Mouse (Mus musculus) neutrophil, adult 5-6 weeks (primary cell): ENCODE data around the gene Gpat3. TPM values are rescaled to one million over a fixed set of nuclear protein-coding genes. Genes with fewer than 3 reads are reported as not detected.
A peak's percentile ranks its signal among the peaks of the same experiment; 100 is the strongest.

ENCODE experiments used
- ATAC-seq: fragments of 151-379, 151-347 bp; 2 replicates; pipeline ENCODE4 v1.8.0; 2017; ENCODE audit warnings: mild to moderate bottlenecking, moderate TSS enrichment; ENCODE audit not compliant: insufficient number of reproducible peaks, poor library complexity, low FRiP score, severe bottlenecking; ENCODE audit errors: extremely low read depth
- total RNA-seq: library from RNA; stranded (forward); fragments of 200-1000 nt; gene quantifications from 2 replicates; pipeline ENCODE4 v1.2.3, GENCODE M21; 2017

The Gpat3 gene
- 25.6 and 27.3 TPM in 2 replicates for total RNA-seq

DNA sequence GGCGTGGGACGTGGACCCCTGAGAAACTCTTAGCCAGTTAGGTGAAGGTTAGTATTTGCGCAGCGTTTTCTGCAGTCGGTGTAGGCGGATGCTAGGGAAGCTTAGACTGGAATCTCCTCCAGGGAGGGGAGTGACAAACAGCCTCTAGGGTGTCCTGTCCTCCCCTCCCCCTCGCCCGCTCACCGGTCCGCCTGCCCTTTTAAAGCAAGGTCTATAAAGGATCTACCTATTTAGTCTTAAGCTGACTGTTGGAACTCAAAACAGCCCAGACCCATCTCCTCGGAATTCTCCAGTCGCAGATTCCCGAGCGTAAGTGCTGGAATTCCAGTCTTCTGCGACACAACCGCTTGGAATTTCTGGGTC is at the start of gene Gpat3:
Gene Gpat3, plus strand, starts transcription at position 229 of the 363 bp plus-strand sequence.
- ATAC-seq: no peak

DNA sequence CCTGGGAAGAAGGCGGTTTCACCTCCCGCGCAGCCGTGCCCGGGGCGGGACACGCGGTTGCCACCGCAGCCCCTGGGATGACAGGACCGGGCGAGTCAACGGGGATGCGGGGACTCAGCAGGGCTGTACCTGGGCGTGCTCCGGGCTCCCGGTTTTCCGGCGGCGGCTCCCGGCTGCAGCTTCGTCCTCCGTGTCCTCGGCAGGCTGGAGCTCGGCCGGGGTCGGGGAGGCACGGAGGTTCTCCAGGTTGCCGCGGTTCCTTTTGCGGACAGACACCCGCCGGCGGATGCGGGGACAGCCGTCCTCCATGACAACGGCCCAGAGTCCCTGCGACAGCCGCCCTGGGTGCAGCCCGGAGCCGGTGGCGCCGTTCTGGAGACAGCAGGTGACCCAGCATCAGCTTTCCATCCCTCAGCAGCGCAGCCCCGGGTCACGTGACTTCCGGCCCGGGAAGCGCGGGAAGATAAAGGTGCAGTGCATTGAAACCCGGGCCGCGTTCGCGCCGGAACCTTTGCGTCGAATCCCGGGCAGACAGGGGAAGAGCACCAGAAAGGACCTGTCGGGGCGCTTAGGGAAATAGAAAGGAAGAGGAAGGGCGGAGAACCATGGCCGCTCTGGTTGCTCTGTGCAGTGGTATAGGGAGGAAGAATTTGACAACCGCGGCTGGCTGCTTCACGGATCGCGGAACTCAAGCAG is 47.2 kb upstream of the Gpat3 start, which contains the start of the genes Helq and Mrps18c:
Gene Helq, minus strand, starts transcription at position 434 of the 696 bp plus-strand sequence.
Gene Mrps18c, plus strand, starts transcription at position 463 of the 696 bp plus-strand sequence.
- ATAC-seq: peak; percentile 85

GRCm38 (mm10) chr5:100818341-100818740 is 27.2 kb upstream of the Gpat3 start:
- ATAC-seq: no peak

DNA sequence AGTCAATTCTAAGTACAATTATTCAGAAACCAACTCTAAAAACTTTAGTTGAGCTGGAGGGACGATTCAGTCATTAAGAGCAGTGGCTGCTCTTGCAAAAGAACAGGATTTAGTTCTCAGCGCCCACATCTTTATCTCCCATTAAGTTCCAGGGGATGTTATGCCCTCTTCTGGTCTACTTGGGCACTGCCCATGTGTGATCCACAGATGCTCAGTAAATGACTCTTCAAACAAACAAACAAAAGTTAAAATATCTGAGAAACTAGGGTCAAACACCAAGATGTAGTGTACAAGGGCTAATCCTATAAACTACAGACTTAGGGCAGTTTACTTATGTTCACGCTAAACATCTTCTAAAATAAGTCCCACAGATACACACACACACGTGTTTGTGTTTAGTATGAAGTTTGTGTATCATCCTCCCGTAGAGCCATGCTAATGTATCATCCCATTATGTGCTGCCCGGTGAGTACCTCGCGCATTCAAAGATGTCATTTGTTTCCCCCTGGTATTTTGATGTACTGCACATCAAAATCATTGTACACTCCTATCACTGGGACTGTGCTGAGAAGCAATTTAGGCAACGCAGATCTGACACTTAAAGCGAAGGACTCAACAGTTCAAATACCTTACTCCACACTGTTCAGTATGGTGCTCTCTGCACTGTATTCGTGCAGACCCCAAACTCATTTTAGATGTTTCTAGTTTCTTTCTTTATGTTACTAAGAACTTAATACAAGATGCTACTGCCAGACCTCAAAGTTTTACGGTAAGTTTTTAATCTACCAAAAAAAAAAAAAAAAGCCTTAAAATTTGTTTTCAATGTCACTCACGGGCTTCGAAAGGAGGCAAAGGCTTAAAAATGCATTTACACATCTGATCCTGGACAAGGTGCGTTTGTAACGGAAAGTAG is 25.7 kb upstream of the Gpat3 start:
- no peak for ATAC-seq

- peak; percentile 97 for ATAC-seq
Observed at GRCm38 (mm10) chr5:100820483-100821184, 24.9 kb upstream of the Gpat3 start, which contains the start of gene Abraxas1. Gene Abraxas1, minus strand, starts transcription at chr5:100820965.

- ATAC-seq: no peak
Observed at GRCm38 (mm10) chr5:100821375-100821774, 24.1 kb upstream of the Gpat3 start.

DNA sequence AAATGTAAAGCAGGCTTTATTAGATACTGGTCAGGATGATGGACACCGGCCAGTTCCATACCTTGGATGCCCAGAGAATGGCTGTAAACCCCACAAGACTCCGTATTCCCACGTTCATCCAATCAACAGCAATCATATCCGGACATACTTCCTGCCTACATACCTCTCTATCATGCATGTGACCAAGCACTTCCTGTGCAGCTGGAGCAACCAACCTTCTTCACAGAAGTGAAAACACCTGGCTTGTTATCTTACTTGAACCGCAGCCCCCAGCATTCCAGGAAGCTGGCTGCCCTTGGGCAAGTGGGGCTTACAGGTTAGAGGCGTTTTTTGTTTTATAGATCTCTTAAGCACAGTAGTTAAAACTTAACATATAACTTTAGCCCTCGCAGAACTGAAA is 22.7 kb upstream of the Gpat3 start:
- ATAC-seq: no peak

DNA sequence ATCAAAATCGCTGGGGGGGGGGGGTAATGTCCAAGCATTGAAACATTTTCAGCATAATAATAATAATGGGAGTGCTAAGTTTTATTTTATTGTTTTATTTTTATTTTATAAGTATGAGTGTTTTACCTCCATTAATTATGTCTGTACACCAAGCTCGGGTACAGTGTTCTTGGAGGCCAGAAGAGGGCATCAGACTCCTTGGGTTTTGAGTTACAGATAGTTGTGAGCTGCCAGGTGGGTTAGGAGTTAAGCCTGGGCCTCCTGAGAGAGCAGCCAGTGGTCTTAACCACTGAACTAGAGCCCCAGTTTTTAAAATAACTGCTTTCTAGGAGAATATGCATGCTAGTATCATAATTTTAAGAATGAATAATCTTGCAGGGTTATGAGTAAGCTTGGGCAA is 19.5 kb upstream of the Gpat3 start:
- peak; percentile 61; the same call in 1 of the 2 replicates for ATAC-seq

DNA sequence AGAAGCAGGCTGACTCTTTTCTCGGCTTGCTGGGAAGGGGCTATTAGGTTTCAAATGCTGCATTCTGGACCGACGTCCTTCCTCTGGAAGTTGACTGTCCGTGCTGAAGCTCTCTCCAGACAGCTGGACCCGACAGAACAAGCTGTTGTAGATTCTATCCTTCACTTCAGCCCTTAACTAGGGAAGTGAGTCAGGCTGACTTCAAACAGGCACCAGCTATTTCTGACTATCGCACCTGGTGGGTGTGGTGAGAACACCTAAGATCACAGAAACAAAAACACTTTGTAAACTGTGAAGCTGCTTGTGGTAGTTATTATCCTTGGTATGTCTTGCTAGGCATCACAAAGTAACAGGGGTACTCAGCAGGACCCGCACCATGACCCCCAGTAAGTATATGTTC is 19.0 kb upstream of the Gpat3 start:
- no peak for ATAC-seq

- ATAC-seq: no peak
Observed at GRCm38 (mm10) chr5:100828701-100829100, 16.8 kb upstream of the Gpat3 start.

DNA sequence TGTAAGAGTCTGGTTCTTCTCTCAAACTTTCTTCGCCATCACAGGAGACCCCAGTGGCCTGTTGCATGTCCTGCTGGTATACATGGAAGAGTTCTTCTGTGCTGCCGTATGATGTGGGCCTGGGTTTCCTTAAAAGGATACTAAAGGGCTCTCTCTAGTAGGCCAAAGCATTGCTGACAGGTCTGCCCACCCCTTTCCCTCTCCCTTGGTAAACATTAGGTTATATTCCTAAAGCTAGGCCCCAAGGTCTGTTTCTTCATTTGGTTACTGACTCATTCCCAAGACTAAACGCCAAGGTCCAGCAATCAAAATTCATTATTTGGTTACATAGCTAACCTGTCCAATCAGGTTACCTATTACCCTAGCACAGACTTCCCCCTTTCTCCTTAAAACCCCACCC is 12.8 kb upstream of the Gpat3 start:
- no peak for ATAC-seq

DNA sequence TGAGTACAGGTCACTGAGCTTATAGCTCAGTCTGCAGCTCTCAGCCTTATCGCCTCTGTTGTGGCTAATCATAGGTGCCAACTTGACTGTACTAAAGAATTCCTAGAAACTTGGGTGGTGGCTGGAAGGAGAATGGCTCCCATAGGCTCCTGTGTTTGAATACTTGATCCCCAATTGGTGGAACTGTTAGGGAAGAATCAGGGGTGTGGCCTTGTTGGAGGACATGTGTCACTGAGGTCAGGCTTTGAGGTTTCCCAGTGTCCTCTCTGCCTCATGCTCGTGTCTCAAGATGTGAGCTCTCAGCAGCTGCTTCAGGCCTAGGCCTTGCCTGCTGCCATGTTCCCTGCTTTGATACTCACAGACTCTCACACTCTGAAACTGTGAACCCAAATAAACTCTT is 11.7 kb upstream of the Gpat3 start:
- ATAC-seq: no peak

GRCm38 (mm10) chr5:100835862-100836538 is 9.5 kb upstream of the Gpat3 start:
- ATAC-seq: no peak

DNA sequence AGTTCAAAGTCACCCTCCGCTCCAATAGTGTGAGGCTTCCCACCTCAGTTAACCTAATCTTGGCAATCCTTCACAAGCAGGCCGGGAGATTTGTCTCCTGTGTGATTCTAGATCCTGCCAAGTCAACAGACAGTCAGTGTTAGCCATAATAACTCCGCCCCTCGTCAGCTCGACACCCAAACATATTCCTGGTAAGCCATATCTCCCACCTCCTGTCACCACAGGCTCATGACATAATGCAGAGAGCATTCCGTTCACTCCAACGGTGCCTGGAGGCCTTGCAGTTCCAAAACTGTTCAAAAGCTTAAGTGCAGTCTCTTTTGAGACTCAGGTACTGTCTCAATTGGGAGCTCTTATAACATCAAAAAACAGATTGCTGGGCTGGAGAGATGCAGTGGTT is 7.6 kb upstream of the Gpat3 start:
- no peak for ATAC-seq

DNA sequence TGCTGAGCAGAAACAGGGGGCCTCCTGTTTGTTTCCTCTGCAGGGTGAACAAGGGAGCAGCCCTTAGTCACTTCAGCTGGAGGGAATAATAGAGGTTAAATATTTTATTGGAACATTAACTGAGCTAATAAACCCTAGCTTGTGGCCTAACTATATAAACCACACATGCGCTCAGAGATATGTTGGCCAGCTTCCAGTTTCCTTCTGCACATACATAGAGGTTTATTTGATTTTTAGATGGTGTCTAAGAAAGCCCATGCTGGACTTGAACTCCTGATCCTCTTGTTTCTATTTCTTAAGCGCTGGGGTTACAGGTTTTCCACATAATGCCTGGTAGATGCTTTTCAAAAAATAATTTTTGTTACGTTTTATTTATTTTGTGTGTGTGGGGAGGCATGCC is 1.0 kb upstream of the Gpat3 start:
- ATAC-seq: no peak

DNA sequence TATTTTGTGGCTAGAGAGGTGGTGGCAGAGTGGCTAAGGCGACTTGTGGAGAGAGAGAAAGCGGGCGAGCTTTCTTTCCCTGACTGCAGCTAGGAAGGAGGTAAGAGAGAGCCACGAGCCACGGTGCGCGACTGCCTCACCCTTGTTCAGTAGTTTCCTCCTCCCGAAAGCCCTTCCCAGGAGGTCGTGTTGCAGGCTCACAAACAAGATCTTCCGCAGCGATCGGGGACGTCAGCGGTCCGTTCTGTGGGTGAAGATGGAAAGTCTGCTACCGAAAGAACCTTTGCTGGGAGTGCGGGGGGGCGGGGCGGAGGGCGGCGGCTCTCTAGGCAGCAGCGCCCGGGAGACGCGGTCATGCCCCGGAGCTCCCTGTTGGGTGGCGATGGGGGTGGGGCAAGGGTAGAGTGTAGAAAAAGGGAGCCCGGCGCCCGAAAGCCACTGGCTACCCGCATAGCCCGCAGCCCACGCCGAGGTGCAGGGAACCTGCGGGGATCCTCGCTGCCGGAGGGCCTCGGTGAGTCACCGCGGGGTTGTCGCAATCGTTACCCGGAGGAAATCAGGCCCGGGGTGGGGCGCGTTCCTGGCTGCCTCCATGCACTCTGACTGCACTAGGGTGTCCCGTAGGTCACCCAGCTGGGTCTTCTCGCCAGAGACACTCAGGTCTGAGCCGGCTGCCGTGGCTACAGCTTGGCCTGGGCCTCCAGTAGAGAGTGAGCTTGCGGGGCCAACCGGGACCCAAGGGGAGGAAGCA is 510 bp downstream of the Gpat3 start:
- ATAC-seq: peak; percentile 75

GRCm38 (mm10) chr5:100846599-100846920 is 1.0 kb downstream of the Gpat3 start:
- no peak; the same call in 1 of the 2 replicates for ATAC-seq

DNA sequence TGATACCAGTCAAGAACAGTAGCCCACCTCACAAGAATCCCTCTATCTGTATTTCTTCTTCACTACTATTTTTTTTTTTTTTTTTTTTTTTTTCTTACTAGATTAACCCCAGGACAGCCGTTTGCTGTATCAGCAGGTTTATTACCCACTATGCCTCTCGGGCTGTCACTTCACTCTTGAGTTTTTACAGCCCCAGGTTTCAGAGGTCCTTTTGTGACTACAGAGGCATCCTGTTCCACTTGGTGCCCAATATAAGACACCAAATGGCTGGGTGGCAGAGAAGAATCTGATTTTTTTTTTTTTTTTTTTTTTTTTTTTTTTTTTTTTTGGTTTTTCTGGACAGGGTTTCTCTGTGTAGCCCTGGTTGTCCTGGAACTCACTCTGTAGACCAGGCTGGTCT is 1.6 kb downstream of the Gpat3 start:
- no peak for ATAC-seq
